Mouse (Mus musculus) liver, embryonic 14.5 days (tissue): Measurements from ENCODE around the gene Dynlt1a. TPM values are rescaled to one million over a fixed set of nuclear protein-coding genes. Genes with fewer than 3 reads are reported as not detected.

ENCODE experiments used
- polyA plus RNA-seq, 2 experiments: library from polyadenylated mRNA; depleted of rRNA in 1 of 2; stranded (reverse) in 1 of 2; unstranded in 1 of 2; fragments of >200 nt; fragmentation: Nextera tagmentation in 1 of 2; extraction: Ambion mirVana in 1 of 2; gene quantifications; 2 replicates each; pipeline versions ENCODE4 v1.2.1 to v1.2.3; 2012 to 2014

Gene Dynlt1a
- polyA plus RNA-seq, 2 experiments: 6.4 to 7.2 TPM

Other genes starting within 250 kb of the Dynlt1a start
- 1.6 TPM in 2 replicates for gene Serac1, start 237.8 kb downstream of the Dynlt1a start, polyA plus RNA-seq (2012; rRNA removed)
- gene Serac1, start 237.8 kb downstream of the Dynlt1a start, polyA plus RNA-seq (2014; fragmentation: Nextera tagmentation; extraction: Ambion mirVana): 0.69 and 1.5 TPM in 2 replicates
- gene Gtf2h5, start 237.7 kb downstream of the Dynlt1a start, polyA plus RNA-seq (2012; rRNA removed): 11.9 and 26.7 TPM in 2 replicates
- gene Gtf2h5, start 237.7 kb downstream of the Dynlt1a start, polyA plus RNA-seq (2014; fragmentation: Nextera tagmentation; extraction: Ambion mirVana): 82.3 and 84.0 TPM in 2 replicates
- gene Tulp4, start 211.1 kb downstream of the Dynlt1a start, polyA plus RNA-seq (2012; rRNA removed): 3.4 and 4.7 TPM in 2 replicates
- 21.4 and 24.1 TPM in 2 replicates for gene Tulp4, start 211.1 kb downstream of the Dynlt1a start, polyA plus RNA-seq (2014; fragmentation: Nextera tagmentation; extraction: Ambion mirVana)
- 1.7 and 2.3 TPM in 2 replicates for gene Tmem181a, start 60.6 kb downstream of the Dynlt1a start, polyA plus RNA-seq (2012; rRNA removed)
- 1.8 and 2.5 TPM in 2 replicates for gene Tmem181a, start 60.6 kb downstream of the Dynlt1a start, polyA plus RNA-seq (2014; fragmentation: Nextera tagmentation; extraction: Ambion mirVana)
- 130 and 152 TPM in 2 replicates for gene Dynlt1b, start 112.6 kb upstream of the Dynlt1a start, polyA plus RNA-seq (2012; rRNA removed)
- gene Dynlt1b, start 112.6 kb upstream of the Dynlt1a start, polyA plus RNA-seq (2014; fragmentation: Nextera tagmentation; extraction: Ambion mirVana): 248 and 254 TPM in 2 replicates